Mouse (Mus musculus): Measurements from ENCODE around the gene Cpne7. TPM values are rescaled to one million over a fixed set of nuclear protein-coding genes. Genes with fewer than 3 reads are reported as not detected.

Gene Cpne7
- total RNA-seq, 2 experiments from 2014 or later, result 232 to 244 TPM

DNA sequence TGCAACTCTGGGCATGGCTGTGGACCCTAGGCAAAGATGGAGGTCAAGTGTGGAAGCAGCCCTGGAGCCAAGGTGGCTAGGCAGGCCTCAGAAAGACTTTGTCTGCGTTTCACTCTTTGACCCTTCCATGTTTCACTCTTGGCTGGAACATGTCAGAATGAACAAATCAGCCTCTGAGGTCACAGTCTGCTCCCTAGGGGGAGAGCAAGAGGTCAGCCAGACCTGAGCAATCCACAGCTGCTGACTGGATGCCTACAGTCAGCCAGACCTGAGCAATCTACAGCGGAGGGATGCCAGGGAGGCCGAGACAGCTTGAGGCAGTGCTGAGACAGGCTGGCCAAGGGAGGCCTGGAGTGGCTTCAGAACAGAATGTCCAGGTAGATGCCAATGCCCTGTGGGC, 64.2 kb downstream of the Cpne7 start:
- no peak for DNase-seq (ENCODE audit: low spot score in 2 of 2)

Small RNAs within 50 kb of the gene (microRNA-seq; reads per million reads assigned to microRNA genes)
- gene Mir7079, result 0 to 2.4 reads per million in 2 experiments
- 205 to 238 reads per million in 2 experiments for gene Mir7080

Other genes with a start within 250 kb of the Cpne7 start
- 100 to 1,000 TPM; 147 to 160 TPM for gene Ankrd11, start 75.1 kb upstream of the Cpne7 start, total RNA-seq (2021)
- 10 to 100 TPM; 65.8 to 75.5 TPM for gene Spg7, start 54.4 kb upstream of the Cpne7 start, total RNA-seq (2021)
- 100 to 1,000 TPM; 474 to 547 TPM for gene Rpl13, start 15.0 kb upstream of the Cpne7 start, total RNA-seq (2021)
- gene Sult5a1, start 40.9 kb downstream of the Cpne7 start, total RNA-seq (2021), result 1 to 10 TPM in 1 of 2 experiments, under 1 TPM in 1; 0.80 to 1.1 TPM
- under 1 TPM; 0.25 to 0.41 TPM for gene Dpep1, start 68.9 kb downstream of the Cpne7 start, total RNA-seq (2021)
- 100 to 1,000 TPM; 120 to 143 TPM for gene Chmp1a, start 95.4 kb downstream of the Cpne7 start, total RNA-seq (2021)
- 1 to 10 TPM; 7.7 to 9.8 TPM for gene Spata33, start 95.5 kb downstream of the Cpne7 start, total RNA-seq (2021)
- 10 to 100 TPM; 70.3 to 80.8 TPM for gene Cdk10, start 107.5 kb downstream of the Cpne7 start, total RNA-seq (2021)
- gene Spata2l, start 118.9 kb downstream of the Cpne7 start, total RNA-seq (2021), result 10 to 100 TPM; 83.0 to 91.1 TPM
- gene Zfp276, start 136.8 kb downstream of the Cpne7 start, total RNA-seq (2021), result 10 to 100 TPM; 23.5 to 26.1 TPM
- gene Vps9d1, start 137.0 kb downstream of the Cpne7 start, total RNA-seq (2021), result 10 to 100 TPM; 58.4 to 63.4 TPM
- 1 to 10 TPM; 2.5 to 4.7 TPM for gene Fanca, start 201.2 kb downstream of the Cpne7 start, total RNA-seq (2021)
- gene Spire2, start 215.3 kb downstream of the Cpne7 start, total RNA-seq (2021), result 10 to 100 TPM; 17.6 to 18.4 TPM